Mouse (Mus musculus) intestine, postnatal 0 days (tissue): ENCODE data around the gene Rexo1. TPM values are rescaled to one million over a fixed set of nuclear protein-coding genes. Genes with fewer than 3 reads are reported as not detected.

Experiments used
- ATAC-seq: fragments of 200-750 bp; cut with Nextera tagmentation; 2 replicates; pipeline ENCODE4 v1.8.0; 2017; ENCODE audit warnings: mild to moderate bottlenecking, moderate TSS enrichment, moderate library complexity
- H3K27ac ChIP-seq: fragments of 300-500 bp; sonication (generic); 2 replicates; pipeline ENCODE4 v1.5.1; 2014; ENCODE audit warnings: mild to moderate bottlenecking, low read depth, low read length, moderate library complexity
- H3K27me3 ChIP-seq: fragments of 300-500 bp; sonication (generic); replicated peaks from 2 replicates; pipeline ENCODE4 v1.6.1; 2014; ENCODE audit warnings: low read length, mixed read lengths; ENCODE audit not compliant: control insufficient read depth, insufficient read depth
- H3K36me3 ChIP-seq: fragments of 300-500 bp; sonication (generic); 2 replicates; pipeline ENCODE4 v1.6.1; 2014; ENCODE audit warnings: mild to moderate bottlenecking, moderate library complexity; ENCODE audit not compliant: control insufficient read depth, insufficient read depth
- H3K4me1 ChIP-seq: fragments of 300-500 bp; sonication (generic); replicated peaks from 2 replicates; pipeline ENCODE4 v1.6.1; 2014; ENCODE audit warnings: antibody characterized with exemption, low read length, mixed read lengths; ENCODE audit not compliant: control insufficient read depth, insufficient read depth
- H3K4me2 ChIP-seq: fragments of 300-500 bp; sonication (generic); replicated peaks from 2 replicates; pipeline ENCODE4 v1.6.1; 2014; ENCODE audit warnings: low read depth, mild to moderate bottlenecking, moderate library complexity
- H3K4me3 ChIP-seq: fragments of 300-500 bp; sonication (generic); 2 replicates; pipeline ENCODE4 v1.5.1; 2014; ENCODE audit warnings: low read depth, low read length
- H3K9ac ChIP-seq: fragments of 300-500 bp; sonication (generic); 2 replicates; pipeline ENCODE4 v1.6.1; 2014; ENCODE audit warnings: mild to moderate bottlenecking, low read depth, low read length
- H3K9me3 ChIP-seq: fragments of 300-500 bp; sonication (generic); 2 replicates; pipeline ENCODE4 v1.6.1; 2016; ENCODE audit warnings: mixed run types; ENCODE audit not compliant: control insufficient read depth
- CTCF ChIP-seq: sonication (generic); IDR thresholded peaks from 2 replicates; pipeline ENCODE4 v1.5.1; 2016; ENCODE audit warnings: low read depth, mild to moderate bottlenecking, control low read depth, antibody characterized with exemption, moderate library complexity
- WGBS: fragments of 180-500 bp; shearing (Covaris S2); extraction: QIAGEN DNeasy Blood & Tissue Kit; methylation state at CpG from one replicate; pipeline ENCODE4 v1.1.7; 2014; 5-methylcytosine and 5-hydroxymethylcytosine counted together
- polyA plus RNA-seq: library from polyadenylated mRNA; unstranded; fragments of >200 nt; fragmentation: Nextera tagmentation; extraction: Ambion mirVana; gene quantifications from 2 replicates; pipeline ENCODE4 v1.2.1, GENCODE M21; 2015

The Rexo1 gene
- polyA plus RNA-seq, 1 experiment from 2014 or later: 9.1 TPM

- no peak overlapping the region for H3K9ac ChIP-seq
- ATAC-seq: no peak
- no peak overlapping the region for H3K4me3 ChIP-seq
- H3K4me1 ChIP-seq: no peaks in the 10 kb centered on the region; the same call in 1 of the 2 replicates
- no peaks in the 10 kb centered on the region for H3K36me3 ChIP-seq
- no peaks in the 10 kb centered on the region for H3K9me3 ChIP-seq
- H3K27ac ChIP-seq: no peak overlapping the region
- no peak overlapping the region for H3K4me2 ChIP-seq
- no peak for TF ChIP-seq CTCF
- WGBS: 89% methylated on average over 11 of the region's 11 CpGs
- peaks cover 20% of the 10 kb centered on the region for H3K27me3 ChIP-seq
Measured at GRCm38 (mm10) chr10:80532783-80533182, 28.6 kb downstream of the Rexo1 start.

DNA sequence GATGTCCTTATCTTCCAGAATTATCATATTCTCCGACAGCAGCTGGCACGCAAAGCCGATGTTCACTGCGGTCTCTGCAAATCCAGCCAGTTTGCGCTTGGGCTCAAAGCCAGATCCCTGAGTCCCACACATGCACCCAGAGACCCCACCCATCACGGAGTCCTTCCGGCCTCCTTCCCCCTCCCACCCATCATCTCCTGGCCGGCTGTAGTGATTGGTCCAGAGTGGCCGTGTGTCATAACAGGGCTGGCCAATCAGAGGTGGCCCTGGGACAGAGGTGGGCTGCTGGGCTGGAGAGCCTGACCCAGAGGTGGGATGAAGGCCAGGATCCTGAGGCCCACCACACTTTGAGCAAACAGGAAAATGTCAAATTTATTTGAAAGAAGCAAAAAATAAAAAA lies 35.2 kb downstream of the Rexo1 start:
- H3K4me3 ChIP-seq: no peak overlapping the region
- no peaks in the 10 kb centered on the region for H3K9me3 ChIP-seq
- peak; percentile 46; the same call in 1 of the 2 replicates for ATAC-seq
- no peaks in the 10 kb centered on the region for H3K4me1 ChIP-seq
- no peaks in the 10 kb centered on the region for H3K27me3 ChIP-seq
- no peak overlapping the region for H3K27ac ChIP-seq
- H3K4me2 ChIP-seq: no peak overlapping the region
- WGBS: 30% methylated on average over 9 of the region's 9 CpGs
- no peaks in the 10 kb centered on the region for H3K36me3 ChIP-seq
- H3K9ac ChIP-seq: no peak overlapping the region
- TF ChIP-seq CTCF: no peak

DNA sequence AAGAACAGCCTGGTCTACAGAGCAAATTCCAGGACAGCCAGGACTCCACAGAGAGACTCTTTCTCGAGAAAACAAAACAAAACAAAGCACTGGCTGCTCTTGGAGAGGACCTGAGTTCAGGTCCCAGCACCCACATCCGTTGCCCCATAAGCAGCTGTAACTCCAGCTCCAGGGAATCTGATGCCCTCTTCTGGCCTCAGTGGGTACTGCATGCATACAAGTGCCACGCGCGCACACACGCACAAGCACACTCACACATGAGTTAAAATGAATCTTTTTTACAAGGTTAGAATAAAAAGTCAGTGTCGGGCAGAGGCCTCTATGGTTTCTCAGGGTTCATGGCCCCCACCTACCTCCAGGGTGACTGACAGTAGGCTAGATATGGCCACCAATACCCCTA lies 38.1 kb downstream of the Rexo1 start:
- WGBS: 91% methylated on average over 7 of the region's 7 CpGs

GRCm38 (mm10) chr10:80519287-80519686 lies 42.1 kb downstream of the Rexo1 start:
- peaks cover 13% of the 10 kb centered on the region for H3K27me3 ChIP-seq
- peak; percentile 41 for TF ChIP-seq CTCF
- no peaks in the 10 kb centered on the region for H3K36me3 ChIP-seq
- no peaks in the 10 kb centered on the region for H3K4me1 ChIP-seq
- no peak overlapping the region for H3K9ac ChIP-seq
- H3K4me3 ChIP-seq: no peak overlapping the region
- no peaks in the 10 kb centered on the region for H3K9me3 ChIP-seq
- 79% methylated on average over 2 of the region's 2 CpGs for WGBS
- no peak overlapping the region for H3K4me2 ChIP-seq
- no peak for ATAC-seq
- no peak overlapping the region for H3K27ac ChIP-seq

More for the DNA sequence above, 38.1 kb downstream of the Rexo1 start:
- TF ChIP-seq CTCF: peak; percentile 51
- Histone ChIP-seq H3K9ac (no peak overlapping the region), H3K4me2 (no peak overlapping the region), H3K4me1 (no peaks in the 10 kb centered on the region), H3K9me3 (no peaks in the 10 kb centered on the region), H3K27me3 (peaks cover 3% of the 10 kb centered on the region; the same call in 1 of the 2 replicates), H3K36me3 (no peaks in the 10 kb centered on the region), H3K4me3 (no peak overlapping the region), H3K27ac (no peak overlapping the region)
- no peak for ATAC-seq

GRCm38 (mm10) chr10:80513739-80514138 lies 47.6 kb downstream of the Rexo1 start:
- WGBS: 19% methylated on average over 19 of the region's 19 CpGs
- no peak overlapping the region for H3K4me3 ChIP-seq
- H3K27me3 ChIP-seq: peaks cover 45% of the 10 kb centered on the region
- no peaks in the 10 kb centered on the region for H3K9me3 ChIP-seq
- H3K4me1 ChIP-seq: no peaks in the 10 kb centered on the region
- TF ChIP-seq CTCF: no peak
- no peak overlapping the region for H3K4me2 ChIP-seq
- H3K9ac ChIP-seq: no peak overlapping the region
- no peaks in the 10 kb centered on the region for H3K36me3 ChIP-seq
- ATAC-seq: no peak
- no peak overlapping the region for H3K27ac ChIP-seq

- Histone ChIP-seq H3K9ac (no peak overlapping the region), H3K4me2 (no peak overlapping the region; the same call in 1 of the 2 replicates)
- ATAC-seq: no peak
Measured at GRCm38 (mm10) chr10:80510273-80510660, 51.1 kb downstream of the Rexo1 start.

More at GRCm38 (mm10) chr10:80510273-80510660, 51.1 kb downstream of the Rexo1 start:
- H3K9me3 ChIP-seq: no peaks in the 10 kb centered on the region
- no peaks in the 10 kb centered on the region for H3K4me1 ChIP-seq
- H3K27ac ChIP-seq: no peak overlapping the region
- WGBS: 57% methylated on average over 10 of the region's 10 CpGs
- no peaks in the 10 kb centered on the region for H3K36me3 ChIP-seq
- no peak overlapping the region for H3K4me3 ChIP-seq
- TF ChIP-seq CTCF: no peak
- H3K27me3 ChIP-seq: peaks cover 63% of the 10 kb centered on the region
